Mouse (Mus musculus) small intestine, adult 2 months (tissue): ENCODE measurements at regions not wholly inside any gene's neighbourhood (a gene's known extent, or its start where the extent isn't known, plus 50 kb on each side); places are given as distances from the start of the nearest gene placed in this dataset.
"Not testable (repeated sequence)": the region's sequence is repeated elsewhere in the genome, so short reads cannot be mapped to it uniquely, and the experiment has no call there.

Source experiments
- H3K27ac ChIP-seq: fragments of 200-500 bp; 2 replicates; pipeline ENCODE4 v1.5.1; 2012; ENCODE audit warnings: low read depth, low read length, control low read depth, inconsistent platforms; ENCODE audit not compliant: insufficient read depth
- H3K27me3 ChIP-seq: fragments of 200-500 bp; 2 replicates; pipeline ENCODE4 v1.6.1; 2012; ENCODE audit warnings: mild to moderate bottlenecking, moderate library complexity, low read length, inconsistent platforms; ENCODE audit not compliant: control insufficient read depth, insufficient read depth
- H3K36me3 ChIP-seq: fragments of 200-500 bp; 2 replicates; pipeline ENCODE4 v1.6.1; 2012; ENCODE audit warnings: mild to moderate bottlenecking, low read length, control low read depth, inconsistent platforms; ENCODE audit not compliant: control insufficient read depth, insufficient read depth
- H3K4me1 ChIP-seq: fragments of 200-500 bp; 2 replicates; pipeline ENCODE4 v1.6.1; 2012; ENCODE audit warnings: low read length, inconsistent platforms, mixed read lengths; ENCODE audit not compliant: control insufficient read depth, insufficient read depth, insufficient read length
- H3K4me3 ChIP-seq: fragments of 200-500 bp; 2 replicates; pipeline ENCODE4 v1.5.1; 2012; ENCODE audit warnings: low read depth, mild to moderate bottlenecking, control low read depth, inconsistent platforms, low read length, moderate library complexity
- CTCF ChIP-seq: fragments of 200-500 bp; IDR thresholded peaks from 2 replicates; pipeline ENCODE4 v1.5.1; 2012; ENCODE audit warnings: low read depth, mild to moderate bottlenecking, control low read depth, inconsistent platforms, low read length, moderate library complexity, mixed read lengths; ENCODE audit not compliant: insufficient replicate concordance, insufficient read length; ENCODE audit errors: extremely low read depth
- POLR2A ChIP-seq: fragments of 200-500 bp; IDR thresholded peaks from 2 replicates; pipeline ENCODE4 v1.6.1; 2012; ENCODE audit warnings: low read depth, mild to moderate bottlenecking, control low read depth, inconsistent platforms, low read length, moderate library complexity
- whole genome bisulfite sequencing: fragments of 180-500 bp; shearing (Covaris S2); methylation state at CpG from one replicate; pipeline ENCODE4 v1.1.7; 2018; 5-methylcytosine and 5-hydroxymethylcytosine counted together

DNA sequence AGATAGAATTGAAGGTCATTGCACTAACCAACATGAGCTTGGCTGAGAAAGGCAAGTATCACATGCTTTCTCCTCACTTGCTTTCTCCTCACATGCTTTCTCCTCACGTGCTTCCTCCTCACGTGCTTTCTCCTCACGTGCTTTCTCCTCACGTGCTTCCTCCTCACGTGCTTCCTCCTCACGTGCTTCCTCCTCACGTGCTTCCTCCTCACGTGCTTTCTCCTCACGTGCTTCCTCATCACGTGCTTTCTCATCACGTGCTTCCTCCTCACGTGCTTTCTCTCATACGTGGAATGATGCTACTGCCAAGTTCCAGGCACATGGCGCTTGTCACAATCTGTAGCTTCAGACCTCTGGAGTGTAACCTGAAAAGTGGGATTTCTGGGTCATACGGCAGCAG is 235.2 kb downstream of the Diras2 start:
- H3K27me3 ChIP-seq: no peaks in the 10 kb centered on the region
- WGBS: 88% methylated on average over 15 of the region's 15 CpGs
- TF ChIP-seq CTCF (no peak), POLR2A (no peak)
- H3K4me3 ChIP-seq: no peak overlapping the region
- H3K27ac ChIP-seq: no peak overlapping the region
- no peaks in the 10 kb centered on the region for H3K36me3 ChIP-seq
- H3K4me1 ChIP-seq: no peaks in the 10 kb centered on the region

DNA sequence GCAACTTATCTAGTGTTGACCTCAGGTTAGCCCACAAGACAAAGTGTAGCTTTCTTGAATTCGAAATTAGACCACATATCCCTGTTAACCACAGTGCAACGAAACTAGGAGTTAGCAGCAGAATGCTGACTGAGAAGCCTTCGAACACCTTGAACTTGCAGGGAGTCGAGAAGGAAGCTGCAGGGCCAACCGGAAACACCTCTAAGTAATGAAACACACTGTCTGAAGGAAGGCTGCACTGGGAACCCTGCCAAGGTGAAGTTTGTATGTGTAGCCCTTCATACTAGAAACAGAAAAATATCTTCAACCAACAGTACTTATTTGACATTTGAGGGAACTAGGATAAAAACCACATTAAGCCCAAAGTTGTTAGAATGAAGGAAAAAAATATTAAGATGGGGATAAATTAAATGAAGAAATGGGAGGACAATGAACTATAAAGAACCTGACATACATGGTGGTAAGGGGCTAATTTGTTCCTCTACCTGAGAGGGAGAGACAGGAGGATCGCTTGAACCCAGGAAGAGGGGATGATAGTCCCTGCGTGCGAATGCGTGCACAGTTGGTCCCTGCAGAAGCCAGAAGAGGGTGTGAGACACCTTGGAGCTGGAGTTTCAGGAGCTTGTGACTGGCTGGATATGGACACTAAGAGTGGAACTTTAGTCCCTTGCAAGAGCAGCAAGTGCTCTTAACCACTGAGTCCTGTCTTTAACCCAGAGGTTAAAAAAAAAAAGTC is 234.4 kb downstream of the Diras2 start:
- H3K27ac ChIP-seq: no peak overlapping the region
- WGBS: 75% methylated on average over 9 of the region's 9 CpGs

DNA sequence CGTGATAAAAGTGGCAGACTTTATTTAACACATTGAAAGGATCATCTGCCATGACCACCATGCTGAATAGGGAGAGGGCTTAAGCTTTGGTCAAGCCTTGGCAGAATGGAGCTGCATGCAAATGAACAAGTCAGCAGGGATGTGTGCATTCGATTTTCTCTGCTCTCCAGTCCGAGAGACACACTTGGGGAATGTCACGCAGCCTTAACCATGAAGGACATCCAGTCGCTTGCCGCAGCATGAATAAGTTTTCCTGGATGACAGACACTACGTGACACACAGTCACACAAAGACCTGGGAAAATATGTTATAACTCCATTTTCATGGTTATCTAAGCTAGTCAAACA is 233.8 kb downstream of the Diras2 start:
- no peak overlapping the region for H3K4me3 ChIP-seq
- no peaks in the 10 kb centered on the region for H3K27me3 ChIP-seq
- H3K4me1 ChIP-seq: no peaks in the 10 kb centered on the region
- no peak overlapping the region for H3K27ac ChIP-seq
- 83% methylated on average over 7 of the region's 7 CpGs for WGBS
- H3K36me3 ChIP-seq: no peaks in the 10 kb centered on the region
- no peak for TF ChIP-seq CTCF
- TF ChIP-seq POLR2A: no peak

More for the DNA sequence above, 234.4 kb downstream of the Diras2 start:
- Histone ChIP-seq H3K4me3 (no peak overlapping the region), H3K4me1 (no peaks in the 10 kb centered on the region), H3K36me3 (no peaks in the 10 kb centered on the region), H3K27me3 (no peaks in the 10 kb centered on the region)
- no peak for TF ChIP-seq CTCF
- no peak for TF ChIP-seq POLR2A

GRCm38 (mm10) chr13:52298362-52298761 is 232.7 kb downstream of the Diras2 start:
- Histone ChIP-seq H3K27ac (no peak overlapping the region), H3K4me3 (no peak overlapping the region), H3K4me1 (no peaks in the 10 kb centered on the region), H3K27me3 (no peaks in the 10 kb centered on the region), H3K36me3 (no peaks in the 10 kb centered on the region)
- WGBS: 72% methylated on average over 5 of the region's 5 CpGs
- TF ChIP-seq POLR2A (no peak), CTCF (no peak)

DNA sequence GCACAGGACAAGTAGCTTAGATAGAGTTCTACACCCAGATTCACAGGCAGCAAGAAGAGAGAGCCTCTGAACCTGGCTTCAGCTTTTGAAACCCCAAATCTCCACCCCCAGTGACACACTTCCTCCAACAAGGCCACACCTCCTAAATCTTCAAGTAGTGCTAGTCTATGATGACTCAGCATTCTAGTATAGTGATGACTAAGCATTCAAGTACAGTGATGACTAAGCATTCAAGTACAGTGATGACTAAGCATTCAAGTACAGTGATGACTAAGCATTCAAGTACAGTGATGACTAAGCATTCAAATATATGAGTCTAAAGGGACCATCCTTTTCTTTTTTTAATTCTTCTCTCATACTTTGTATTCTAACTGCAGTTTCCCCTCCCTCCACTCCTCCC is 225.8 kb downstream of the Diras2 start:
- H3K4me3 ChIP-seq: not testable (repeated sequence)

GRCm38 (mm10) chr13:52306783-52307440 is 224.2 kb downstream of the Diras2 start:
- no peak for TF ChIP-seq POLR2A
- no peak for TF ChIP-seq CTCF
- Histone ChIP-seq H3K27me3 (no peaks in the 10 kb centered on the region), H3K36me3 (no peaks in the 10 kb centered on the region), H3K4me1 (no peaks in the 10 kb centered on the region), H3K27ac (no peak overlapping the region), H3K4me3 (no peak overlapping the region)
- WGBS: 55% methylated on average over 9 of the region's 9 CpGs

More for the DNA sequence above, 225.8 kb downstream of the Diras2 start:
- H3K27me3 ChIP-seq, H3K4me1 ChIP-seq, H3K36me3 ChIP-seq, H3K27ac ChIP-seq: not testable (repeated sequence)

DNA sequence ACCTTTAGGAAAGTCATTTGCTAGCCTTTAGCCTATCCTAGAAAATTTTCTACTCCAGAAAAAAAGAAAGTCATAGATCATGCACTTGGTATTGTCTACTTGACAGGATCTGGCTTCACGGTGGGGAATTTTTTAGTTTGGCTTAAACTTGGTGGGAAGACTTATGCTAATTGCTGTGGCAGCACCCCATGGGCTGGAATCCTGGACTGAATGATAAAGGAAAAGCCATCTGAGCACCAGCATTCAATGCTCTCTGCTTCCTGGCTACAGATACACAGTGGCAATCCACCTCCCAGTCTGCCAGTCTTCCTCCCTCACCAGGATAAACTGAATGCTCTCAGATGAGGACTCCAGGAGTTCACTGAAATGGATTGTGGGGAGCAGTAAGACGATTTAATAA is 220.1 kb downstream of the Diras2 start:
- TF ChIP-seq POLR2A: no peak
- TF ChIP-seq CTCF: no peak
- no peak overlapping the region for H3K4me3 ChIP-seq
- no peaks in the 10 kb centered on the region for H3K4me1 ChIP-seq
- no peaks in the 10 kb centered on the region for H3K27me3 ChIP-seq
- H3K27ac ChIP-seq: no peak overlapping the region
- no peaks in the 10 kb centered on the region for H3K36me3 ChIP-seq
- 47% methylated on average over 2 of the region's 2 CpGs for WGBS
